Mouse (Mus musculus) CD4-positive helper T cell, adult 2 months (primary cell): ENCODE data around the gene Map4.
"Not testable (repeated sequence)": the region's sequence is repeated elsewhere in the genome, so short reads cannot be mapped to it uniquely, and the experiment has no call there.

Source experiments
- DNase-seq: peaks from one replicate; pipeline ENCODE4 v3.0.0-alpha.2; 2012; ENCODE audit warnings: low read depth, missing footprints, low spot score

The Map4 gene

DNA sequence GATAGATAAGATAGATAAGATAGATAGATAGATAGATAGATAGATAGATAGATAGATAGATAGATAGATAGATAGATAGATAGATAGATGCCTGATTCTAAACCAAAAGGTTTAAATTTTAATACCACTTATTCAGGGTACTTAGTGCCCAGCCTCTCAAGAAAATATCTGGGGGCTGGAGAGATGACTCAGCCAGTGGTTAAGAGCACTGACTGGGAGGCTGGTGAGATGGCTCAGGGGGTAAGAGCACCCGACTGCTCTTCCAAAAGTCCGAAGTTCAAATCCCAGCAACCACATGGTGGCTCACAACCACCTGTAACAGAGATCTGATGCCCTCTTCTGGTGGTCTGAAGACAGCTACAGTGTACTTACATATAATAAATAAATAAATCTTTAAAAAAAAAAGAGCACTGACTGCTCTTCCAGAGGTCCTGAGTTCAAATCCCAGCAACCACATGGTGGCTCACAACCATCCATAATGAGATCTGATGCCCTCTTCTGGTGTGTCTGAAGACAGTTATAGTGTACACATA, 192.8 kb downstream of the Map4 start:
- not testable (repeated sequence) for DNase-seq

- DNase-seq: no peak
Measured at GRCm38 (mm10) chr9:110130896-110131524, 199.8 kb downstream of the Map4 start.

- peak; percentile 98 for DNase-seq
Measured at GRCm38 (mm10) chr9:110131525-110132197, 200.4 kb downstream of the Map4 start.

DNA sequence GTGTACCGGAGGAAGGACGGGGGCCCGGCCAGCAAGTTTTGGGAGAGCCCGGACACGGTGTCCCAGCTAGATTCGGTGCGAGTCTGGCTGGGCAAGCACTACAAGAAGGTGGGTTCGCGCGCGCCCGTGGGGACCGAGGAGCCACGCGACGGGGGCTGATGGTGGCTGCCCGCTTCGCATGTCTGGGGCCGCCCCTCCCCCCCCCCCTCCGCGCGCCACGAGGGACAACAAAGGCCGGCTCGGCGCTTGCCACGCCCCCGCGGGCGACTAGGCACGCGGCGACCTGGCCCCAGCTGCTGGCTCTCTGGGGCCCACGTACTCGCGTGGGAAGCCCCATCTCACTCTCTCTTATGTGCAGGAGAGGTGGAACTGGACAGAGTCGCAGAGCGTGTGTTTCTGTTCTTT, 200.9 kb downstream of the Map4 start:
- peak; percentile 82 for DNase-seq

DNA sequence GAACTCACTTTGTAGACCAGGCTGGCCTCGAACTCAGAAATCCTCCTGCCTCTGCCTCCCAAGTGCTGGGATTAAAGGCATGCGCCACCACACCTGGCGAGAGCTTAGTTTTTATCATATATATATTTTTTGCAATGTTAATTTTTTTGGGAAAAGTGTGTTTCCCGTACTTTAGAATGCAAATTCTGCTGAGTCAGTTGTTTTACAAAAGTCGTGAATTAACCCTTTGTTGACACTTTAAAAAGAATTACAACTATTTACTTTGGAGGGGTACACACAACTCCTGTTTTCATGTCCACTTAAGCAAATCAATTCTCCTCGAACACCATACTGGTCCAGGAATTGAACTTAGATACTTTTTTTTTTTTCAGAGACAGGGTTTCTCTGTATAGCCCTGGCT, 201.7 kb downstream of the Map4 start:
- no peak for DNase-seq
